Mouse (Mus musculus): Measurements from ENCODE around the gene Senp5.

- TF ChIP-seq CTCF (IDR thresholded peaks at IDR 0.05): peak; percentile 55; the same call in 1 of the 2 replicates
- TF ChIP-seq EP300 (IDR thresholded peaks at IDR 0.05): no peak
Observed at GRCm38 (mm10) chr16:32002509-32003477, at the start of gene Senp5.

All from lung, postnatal 0 days (tissue).